Mouse (Mus musculus): ENCODE measurements around the gene Hnrnpr.

DNA sequence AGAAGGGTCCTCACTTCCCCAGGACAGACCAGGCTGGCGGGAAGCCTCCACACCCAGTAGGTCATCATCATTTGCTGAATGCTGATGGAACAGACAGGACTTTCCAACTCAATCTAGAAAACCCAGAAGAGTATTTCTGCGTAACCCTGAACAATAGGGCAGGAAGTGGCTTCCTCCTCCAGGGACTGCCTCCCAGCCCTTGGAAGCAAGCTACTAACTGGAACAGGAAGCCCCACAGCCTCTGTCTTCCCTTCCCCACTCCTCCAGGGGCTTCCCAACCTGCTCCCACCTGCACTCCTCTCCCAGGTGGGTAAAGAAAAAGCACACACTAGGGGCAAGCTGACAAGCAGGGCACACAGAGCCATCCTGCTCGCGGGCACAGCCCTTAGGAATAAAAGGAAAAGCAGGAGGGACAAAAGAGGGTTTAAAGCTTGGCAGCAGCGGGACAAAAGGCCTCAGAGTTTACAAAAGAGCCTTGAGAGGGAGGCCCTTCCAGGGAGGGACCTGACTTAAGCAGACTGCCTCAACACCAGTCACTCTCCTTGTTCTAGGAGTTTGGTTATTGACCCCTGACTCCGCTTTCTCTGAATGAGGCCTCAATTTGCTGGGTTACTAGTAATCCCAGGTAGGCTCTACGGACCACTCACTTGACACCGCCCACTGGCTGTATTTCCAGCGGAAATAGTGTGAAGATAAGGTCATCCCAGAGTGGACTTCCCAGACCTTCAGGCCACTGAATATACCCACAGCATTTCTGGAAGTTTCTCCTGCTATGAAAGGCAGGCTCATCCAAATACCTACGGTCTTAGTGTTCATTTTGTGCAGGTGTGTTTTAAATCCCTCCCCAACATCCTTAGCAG is 27.9 kb upstream of the Hnrnpr start:
- TF ChIP-seq POLR2A (IDR thresholded peaks at IDR 0.05; ENCODE audit: borderline replicate concordance, control insufficient read depth, low read depth, low read length): no peak
- TF ChIP-seq CTCF (IDR thresholded peaks at IDR 0.05; ENCODE audit: control insufficient read depth, insufficient read depth, low read length): no peak

Data from bone marrow, adult 2 months (tissue).